ENCODE assay signal across 8 mouse cellular contexts in the genomic region with DNA sequence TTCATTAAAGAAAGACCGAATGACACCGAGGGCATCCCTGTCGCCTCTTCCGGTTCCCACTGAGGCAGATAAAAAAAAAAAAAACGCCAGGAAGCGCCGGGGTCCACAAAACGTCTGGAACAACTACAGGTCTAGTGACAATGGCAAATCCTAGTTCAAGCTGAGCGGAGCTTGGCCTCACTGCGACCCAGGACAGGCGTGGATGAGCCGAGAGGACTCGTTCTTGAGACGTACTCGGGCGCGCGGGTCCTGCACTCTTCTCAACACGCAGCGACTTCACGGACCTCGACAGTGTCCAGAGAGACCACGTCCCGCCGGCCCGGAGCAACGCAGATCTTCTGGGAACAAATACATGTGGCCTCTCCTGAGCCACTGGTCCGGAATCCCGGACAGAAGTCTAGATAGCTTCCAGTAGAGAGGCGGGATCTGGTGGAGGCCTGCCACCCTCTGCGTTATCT. TPM values are rescaled to one million over a fixed set of nuclear protein-coding genes. Genes with fewer than 3 reads are reported as not detected.
DNase-seq lines count a peak whose midpoint lies in the region; ATAC-seq and TF ChIP-seq lines count a peak whose summit lies in the region.

No protein-coding gene starts in this region.

- peak; percentile 49 for ATAC-seq in hindbrain, embryonic 11.5 days (ENCODE audit: low FRiP score)
- no peak for ATAC-seq in liver, embryonic 16.5 days (ENCODE audit: low read depth)

- no peak for DNase-seq in lung, adult 2 months
- DNase-seq in lung, adult 18-20 months, result no peak
- peak; percentile 64 for DNase-seq in embryonic facial prominence, embryonic 10.5 days (ENCODE audit: low spot score)
- peak; percentile 64 for DNase-seq in hindbrain, embryonic 11.5 days (ENCODE audit: low spot score)
- DNase-seq in retina, postnatal 1 day, result peak; percentile 61
- DNase-seq in thymus, postnatal 0 days (ENCODE audit: low spot score), result no peak
- DNase-seq in adrenal gland, postnatal 36 days, result no peak

- peak overlapping the region; percentile 73 for H3K4me2 ChIP-seq in hindbrain, embryonic 11.5 days (replicated peaks; ENCODE audit: low read depth, low read length)
- peak overlapping the region; percentile 71 for H3K4me2 ChIP-seq in liver, embryonic 16.5 days (ENCODE audit: low read depth, low read length)

- peaks cover 66% of the 10 kb centered on the region for H3K27me3 ChIP-seq in embryonic facial prominence, embryonic 10.5 days (replicated peaks; ENCODE audit: low read depth, poor library complexity, severe bottlenecking)
- peaks cover 22% of the 10 kb centered on the region for H3K27me3 ChIP-seq in hindbrain, embryonic 11.5 days (ENCODE audit: control insufficient read depth, insufficient read depth, low read length)
- H3K27me3 ChIP-seq in liver, embryonic 16.5 days (ENCODE audit: control insufficient read depth, insufficient read depth, low read depth, low read length), result peaks cover 31% of the 10 kb centered on the region

- no peaks in the 10 kb centered on the region for H3K9me3 ChIP-seq in embryonic facial prominence, embryonic 10.5 days
- H3K9me3 ChIP-seq in hindbrain, embryonic 11.5 days (ENCODE audit: control insufficient read depth, low read length), result no peaks in the 10 kb centered on the region
- H3K9me3 ChIP-seq in liver, embryonic 16.5 days (replicated peaks; ENCODE audit: control insufficient read depth, low read length), result no peaks in the 10 kb centered on the region

- peak overlapping the region; percentile 50; the same call in 1 of the 2 replicates for H3K9ac ChIP-seq in hindbrain, embryonic 11.5 days (ENCODE audit: low read depth, low read length)
- peak overlapping the region; percentile 15; the same call in 1 of the 2 replicates for H3K9ac ChIP-seq in liver, embryonic 16.5 days (ENCODE audit: low read depth, low read length)

- TF ChIP-seq POLR2A in lung, adult 2 months (IDR thresholded peaks at IDR 0.05; ENCODE audit: borderline replicate concordance, extremely low read depth, low read depth, low read length), result no peak

- no peaks in the 10 kb centered on the region for H3K36me3 ChIP-seq in embryonic facial prominence, embryonic 10.5 days (replicated peaks)
- H3K36me3 ChIP-seq in hindbrain, embryonic 11.5 days (ENCODE audit: control insufficient read depth, insufficient read depth, low read length), result no peaks in the 10 kb centered on the region
- no peaks in the 10 kb centered on the region for H3K36me3 ChIP-seq in liver, embryonic 16.5 days (ENCODE audit: control insufficient read depth, insufficient read depth)

- H3K4me3 ChIP-seq in lung, adult 2 months (replicated peaks; ENCODE audit: extremely low read depth, low read depth, low read length), result peak overlapping the region; percentile 41
- H3K4me3 ChIP-seq in embryonic facial prominence, embryonic 10.5 days, result peak overlapping the region; percentile 64
- peak overlapping the region; percentile 35 for H3K4me3 ChIP-seq in hindbrain, embryonic 11.5 days (ENCODE audit: low read depth, low read length)
- H3K4me3 ChIP-seq in liver, embryonic 16.5 days (ENCODE audit: low read depth, low read length), result peak overlapping the region; percentile 55

- H3K4me1 ChIP-seq in lung, adult 2 months (ENCODE audit: control insufficient read depth, insufficient read depth, low read length), result peaks cover 3% of the 10 kb centered on the region; the same call in 1 of the 2 replicates
- peaks cover 4% of the 10 kb centered on the region for H3K4me1 ChIP-seq in embryonic facial prominence, embryonic 10.5 days
- H3K4me1 ChIP-seq in hindbrain, embryonic 11.5 days (replicated peaks; ENCODE audit: control insufficient read depth, insufficient read depth, low read length), result no peaks in the 10 kb centered on the region
- peaks cover 3% of the 10 kb centered on the region for H3K4me1 ChIP-seq in liver, embryonic 16.5 days (ENCODE audit: control insufficient read depth, low read depth, low read length)

- TF ChIP-seq CTCF in lung, adult 2 months (IDR thresholded peaks at IDR 0.05; ENCODE audit: insufficient read depth, low read length), result no peak

- no peak overlapping the region; the same call in 1 of the 2 replicates for H3K27ac ChIP-seq in embryonic facial prominence, embryonic 10.5 days (replicated peaks)
- H3K27ac ChIP-seq in hindbrain, embryonic 11.5 days (ENCODE audit: low read depth, low read length), result no peak overlapping the region
- H3K27ac ChIP-seq in liver, embryonic 16.5 days (ENCODE audit: low read length), result no peak overlapping the region

- 1% methylated on average over 31 of the region's 31 CpGs for WGBS in lung, adult 2 months
- WGBS in embryonic facial prominence, embryonic 10.5 days, result under 1% methylated on average over 31 of the region's 31 CpGs
- under 1% methylated on average over 31 of the region's 31 CpGs for WGBS in hindbrain, embryonic 11.5 days
- WGBS in liver, embryonic 16.5 days (ENCODE audit: insufficient replicate concordance), result under 1% methylated on average over 31 of the region's 31 CpGs

RNA-seq across cellular contexts. Expression of a gene that starts 27.3 kb away (rescaled TPM):
- polyA plus RNA-seq in lung, adult 2 months (2012; rRNA removed), result 1.4 and 2.4 TPM in 2 replicates
- polyA plus RNA-seq in embryonic facial prominence, embryonic 10.5 days (2016; fragmentation: Nextera tagmentation; extraction: Ambion mirVana), result 59.9 and 60.6 TPM in 2 replicates
- polyA plus RNA-seq in hindbrain, embryonic 11.5 days (2014; fragmentation: Nextera tagmentation; extraction: Ambion mirVana), result 65.0 and 65.6 TPM in 2 replicates
- 12.0 and 13.1 TPM in 2 replicates for polyA plus RNA-seq in liver, embryonic 16.5 days (2015; fragmentation: Nextera tagmentation; extraction: Ambion mirVana)
- polyA plus RNA-seq in thymus, postnatal 0 days (2015; fragmentation: Nextera tagmentation; extraction: Ambion mirVana), result 33.0 and 34.5 TPM in 2 replicates
- 10 to 100 TPM; 19.4 to 21.2 TPM for total RNA-seq in adrenal gland, postnatal 36 days (2021)

RNA-seq across cellular contexts. Expression of a gene that starts 27.4 kb away (rescaled TPM):
- 2.7 and 3.3 TPM in 2 replicates for polyA plus RNA-seq in lung, adult 2 months (2012; rRNA removed)
- 15.0 and 15.6 TPM in 2 replicates for polyA plus RNA-seq in embryonic facial prominence, embryonic 10.5 days (2016; fragmentation: Nextera tagmentation; extraction: Ambion mirVana)
- 12.1 and 13.4 TPM in 2 replicates for polyA plus RNA-seq in hindbrain, embryonic 11.5 days (2014; fragmentation: Nextera tagmentation; extraction: Ambion mirVana)
- 4.5 TPM in 2 replicates for polyA plus RNA-seq in liver, embryonic 16.5 days (2015; fragmentation: Nextera tagmentation; extraction: Ambion mirVana)
- 13.8 and 15.1 TPM in 2 replicates for polyA plus RNA-seq in thymus, postnatal 0 days (2015; fragmentation: Nextera tagmentation; extraction: Ambion mirVana)
- total RNA-seq in adrenal gland, postnatal 36 days (2021), result 1 to 10 TPM; 6.9 to 8.3 TPM

Comparison
In these comparisons a context has a peak if more than half of its experiments do, and no peak if none do; other contexts are left out.
1. DNase-seq: peak in embryonic facial prominence, embryonic 10.5 days (single experiment), hindbrain, embryonic 11.5 days (single experiment) and retina, postnatal 1 day (single experiment); none in lung, adult 2 months (single experiment), lung, adult 18-20 months (0 of 2), thymus, postnatal 0 days (single experiment) and adrenal gland, postnatal 36 days (0 of 2).
2. Peak in every context shown above with its lines, with median percentiles within 50 percentile points of each other: H3K4me3 ChIP-seq.